Mouse (Mus musculus) lung, postnatal 0 days (tissue): ENCODE data around the gene Mrpl14. TPM values are rescaled to one million over a fixed set of nuclear protein-coding genes. Genes with fewer than 3 reads are reported as not detected.

ENCODE experiments used
- ATAC-seq: fragments of 200-750 bp; cut with Nextera tagmentation; 2 replicates; pipeline ENCODE4 v1.8.0; 2017; ENCODE audit warnings: moderate library complexity
- DNase-seq: peaks from one replicate; pipeline ENCODE4 v3.0.0-alpha.2; 2016; ENCODE audit warnings: low spot score
- H3K27ac ChIP-seq: fragments of 300-500 bp; sonication (generic); 2 replicates; pipeline ENCODE4 v1.5.1; 2014; ENCODE audit warnings: antibody characterized with exemption, mild to moderate bottlenecking, low read length, mixed read lengths
- H3K27me3 ChIP-seq: fragments of 300-500 bp; sonication (generic); replicated peaks from 2 replicates; pipeline ENCODE4 v1.6.1; 2014; ENCODE audit warnings: low read length, mixed read lengths; ENCODE audit not compliant: insufficient read depth
- H3K36me3 ChIP-seq: fragments of 300-500 bp; sonication (generic); 2 replicates; pipeline ENCODE4 v1.6.1; 2014; ENCODE audit warnings: low read length, mixed read lengths; ENCODE audit not compliant: insufficient read depth
- H3K4me1 ChIP-seq: fragments of 300-500 bp; sonication (generic); 2 replicates; pipeline ENCODE4 v1.6.1; 2014; ENCODE audit warnings: antibody characterized with exemption, low read depth, low read length, mixed read lengths; ENCODE audit not compliant: insufficient read depth
- H3K4me2 ChIP-seq: fragments of 300-500 bp; sonication (generic); replicated peaks from 2 replicates; pipeline ENCODE4 v1.6.1; 2014; ENCODE audit warnings: low read depth, mild to moderate bottlenecking, low read length, moderate library complexity, mixed read lengths
- H3K4me3 ChIP-seq: fragments of 300-500 bp; sonication (generic); 2 replicates; pipeline ENCODE4 v1.5.1; 2014; ENCODE audit warnings: low read depth, low read length
- H3K9ac ChIP-seq: fragments of 300-500 bp; sonication (generic); replicated peaks from 2 replicates; pipeline ENCODE4 v1.6.1; 2014; ENCODE audit warnings: low read depth, mild to moderate bottlenecking
- H3K9me3 ChIP-seq: fragments of 300-500 bp; sonication (generic); 2 replicates; pipeline ENCODE4 v1.6.1; 2016; ENCODE audit warnings: low read length, mixed read lengths
- CTCF ChIP-seq: IDR thresholded peaks from 2 replicates; pipeline ENCODE4 v1.5.1; 2016; ENCODE audit warnings: antibody characterized with exemption, mild to moderate bottlenecking
- EP300 ChIP-seq: IDR thresholded peaks from 2 replicates; pipeline ENCODE4 v1.6.1; 2016; ENCODE audit warnings: antibody characterized with exemption, mild to moderate bottlenecking, control low read depth
- WGBS: fragments of 180-500 bp; shearing (Covaris S2); extraction: QIAGEN DNeasy Blood & Tissue Kit; methylation state at CpG from one replicate; pipeline ENCODE4 v1.1.7; 2014; 5-methylcytosine and 5-hydroxymethylcytosine counted together
- polyA plus RNA-seq: library from polyadenylated mRNA; unstranded; fragments of >200 nt; fragmentation: Nextera tagmentation; extraction: Ambion mirVana; gene quantifications from 2 replicates; pipeline ENCODE4 v1.2.1, GENCODE M21; 2015

Gene Mrpl14
- polyA plus RNA-seq, 1 experiment from 2014 or later: 234 TPM

DNA sequence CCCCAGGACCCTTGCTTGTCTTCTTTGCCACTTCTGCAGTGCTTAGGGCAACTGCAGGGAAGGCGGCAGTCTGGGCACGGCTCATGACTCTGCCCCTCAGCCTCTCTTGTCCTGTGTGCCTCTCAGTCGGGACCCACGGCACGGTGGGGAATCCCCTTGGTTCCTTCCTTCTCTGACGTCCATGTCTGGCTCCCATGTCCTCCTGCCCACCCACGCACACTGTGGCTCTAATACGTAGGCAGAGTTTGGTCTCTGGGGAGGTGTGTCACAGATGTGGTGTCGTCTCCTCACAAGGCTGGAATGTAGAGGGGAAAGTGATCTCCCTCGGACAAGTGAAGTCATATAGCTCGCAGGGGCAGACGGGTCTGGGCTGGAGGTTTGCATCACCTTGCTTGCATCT lies 60.6 kb downstream of the Mrpl14 start:
- ATAC-seq: peak; percentile 17; the same call in 1 of the 2 replicates
- no peak overlapping the region for H3K9ac ChIP-seq
- H3K4me2 ChIP-seq: no peak overlapping the region
- no peaks in the 10 kb centered on the region for H3K27me3 ChIP-seq
- H3K36me3 ChIP-seq: no peaks in the 10 kb centered on the region
- TF ChIP-seq CTCF (no peak), EP300 (no peak)
- WGBS: 48% methylated on average over 12 of the region's 12 CpGs
- H3K4me1 ChIP-seq: no peaks in the 10 kb centered on the region
- H3K27ac ChIP-seq: no peak overlapping the region
- no peak overlapping the region for H3K4me3 ChIP-seq
- no peaks in the 10 kb centered on the region for H3K9me3 ChIP-seq
- no peak for DNase-seq

DNA sequence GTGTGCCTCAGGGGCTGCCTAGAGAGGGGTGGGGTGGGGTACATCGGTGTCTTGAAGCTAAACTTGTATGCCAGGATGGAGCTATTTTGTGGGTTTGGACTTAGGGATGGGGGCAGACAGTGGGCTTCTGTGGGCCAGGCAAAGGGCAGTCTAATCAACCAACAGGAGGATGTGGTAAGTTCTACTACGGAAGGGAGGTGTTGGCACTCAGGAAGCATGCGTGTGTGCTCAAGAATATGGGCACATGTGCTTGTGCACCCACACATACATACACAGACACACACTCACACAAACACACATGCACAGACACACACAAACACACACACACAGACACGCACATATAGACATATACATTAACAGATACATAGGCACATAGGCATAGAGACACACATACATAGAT lies 61.2 kb downstream of the Mrpl14 start:
- 83% methylated on average over 4 of the region's 4 CpGs for WGBS
- no peak overlapping the region for H3K9ac ChIP-seq
- H3K36me3 ChIP-seq: no peaks in the 10 kb centered on the region
- DNase-seq: no peak
- H3K4me1 ChIP-seq: no peaks in the 10 kb centered on the region
- no peak overlapping the region for H3K4me3 ChIP-seq
- no peak for ATAC-seq
- no peak overlapping the region for H3K27ac ChIP-seq
- no peak overlapping the region for H3K4me2 ChIP-seq
- no peaks in the 10 kb centered on the region for H3K9me3 ChIP-seq
- TF ChIP-seq CTCF (no peak), EP300 (no peak)
- H3K27me3 ChIP-seq: no peaks in the 10 kb centered on the region

Other genes starting within 250 kb of the Mrpl14 start
- 0.19 and 0.37 TPM in 2 replicates for gene Spats1, start 210.9 kb upstream of the Mrpl14 start, polyA plus RNA-seq
- 5.9 and 6.0 TPM in 2 replicates for gene Aars2, start 179.5 kb upstream of the Mrpl14 start, polyA plus RNA-seq
- gene Tcte1, start 162.9 kb upstream of the Mrpl14 start, polyA plus RNA-seq: 2.7 and 2.8 TPM in 2 replicates
- gene Tmem151b, start 136.6 kb upstream of the Mrpl14 start, polyA plus RNA-seq: 0.07 and 0.12 TPM in 2 replicates
- gene Nfkbie, start 130.6 kb upstream of the Mrpl14 start, polyA plus RNA-seq: 2.4 and 5.0 TPM in 2 replicates
- gene Slc35b2, start 122.4 kb upstream of the Mrpl14 start, polyA plus RNA-seq: 84.8 and 85.1 TPM in 2 replicates
- 607 and 696 TPM in 2 replicates for gene Hsp90ab1, start 113.1 kb upstream of the Mrpl14 start, polyA plus RNA-seq
- gene Slc29a1, start 86.7 kb upstream of the Mrpl14 start, polyA plus RNA-seq: 99.8 and 120 TPM in 2 replicates
- not detected in 2 replicates for gene Mymx, start 84.2 kb upstream of the Mrpl14 start, polyA plus RNA-seq
- gene Capn11, start 27.0 kb upstream of the Mrpl14 start, polyA plus RNA-seq: 0.08 TPM in 1 of 2 replicates, not detected in the other
- 78.5 and 88.2 TPM in 2 replicates for gene Tmem63b, start 583 bp downstream of the Mrpl14 start, polyA plus RNA-seq
- gene 1600014C23Rik, start 47.5 kb downstream of the Mrpl14 start, polyA plus RNA-seq: not detected in 2 replicates